Mouse (Mus musculus): ENCODE data around the gene Max.

Max gene

DNA sequence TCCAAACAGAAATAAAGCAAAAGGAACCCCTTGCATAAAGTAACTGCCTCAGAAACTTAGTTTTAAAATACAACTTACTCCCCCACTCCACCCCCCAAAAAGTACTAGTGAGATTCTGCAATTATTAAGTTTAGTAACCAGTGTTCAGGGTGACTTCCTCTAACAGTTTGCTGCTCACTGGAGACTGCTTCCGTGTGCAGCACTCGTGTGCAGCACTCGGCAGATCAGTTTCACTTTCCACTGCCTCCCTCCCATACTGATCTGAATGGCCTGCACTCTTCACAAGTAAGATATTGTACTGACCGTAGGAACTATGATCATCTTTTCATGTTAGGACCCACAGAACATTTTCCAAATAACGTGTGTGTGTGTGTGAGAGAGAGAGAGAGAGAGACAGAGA is 4.3 kb downstream of the Max start:
- DNase-seq (ENCODE audit: low read depth), result no peak

- DNase-seq (ENCODE audit: low read depth), result no peak
Observed at GRCm38 (mm10) chr12:76954698-76955423, 7.1 kb downstream of the Max start.

DNA sequence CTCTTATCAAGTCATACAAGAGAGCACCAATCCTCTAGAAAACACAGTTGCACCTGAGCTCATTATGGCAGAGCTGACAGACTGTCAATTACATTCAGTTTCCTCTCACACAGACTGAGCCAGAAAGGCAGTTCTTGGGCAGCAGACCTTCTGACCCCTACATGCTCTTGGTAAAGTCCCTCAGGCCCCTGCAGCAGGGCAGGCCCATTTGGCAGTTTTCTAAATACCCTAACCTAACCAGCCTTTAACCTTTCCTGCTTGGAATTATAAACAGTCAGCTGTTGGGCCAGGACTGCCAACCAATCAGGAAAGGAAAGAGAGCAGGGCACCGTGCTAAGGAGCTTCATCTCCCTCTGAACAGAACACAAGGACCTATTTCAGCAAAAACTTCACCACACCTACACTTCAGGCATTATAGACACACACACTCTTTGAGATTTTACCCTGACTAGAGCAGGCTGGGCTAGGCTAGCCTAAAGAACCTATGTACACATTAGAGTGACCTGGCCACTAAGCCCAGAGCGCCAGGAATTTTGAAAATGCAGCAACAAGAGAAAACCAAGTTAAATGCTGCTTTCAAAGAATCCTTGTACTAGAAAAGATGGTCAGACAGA is 8.1 kb downstream of the Max start:
- DNase-seq (ENCODE audit: low read depth), result no peak

- no peak for DNase-seq (ENCODE audit: low read depth)
Observed at GRCm38 (mm10) chr12:76950330-76950729, 11.7 kb downstream of the Max start.

GRCm38 (mm10) chr12:76948781-76949180 is 13.2 kb downstream of the Max start:
- DNase-seq (ENCODE audit: low read depth), result no peak

GRCm38 (mm10) chr12:76948185-76948584 is 13.8 kb downstream of the Max start:
- no peak for DNase-seq (ENCODE audit: low read depth)

- no peak for DNase-seq (ENCODE audit: low read depth)
Observed at GRCm38 (mm10) chr12:76947487-76947886, 14.5 kb downstream of the Max start.

DNA sequence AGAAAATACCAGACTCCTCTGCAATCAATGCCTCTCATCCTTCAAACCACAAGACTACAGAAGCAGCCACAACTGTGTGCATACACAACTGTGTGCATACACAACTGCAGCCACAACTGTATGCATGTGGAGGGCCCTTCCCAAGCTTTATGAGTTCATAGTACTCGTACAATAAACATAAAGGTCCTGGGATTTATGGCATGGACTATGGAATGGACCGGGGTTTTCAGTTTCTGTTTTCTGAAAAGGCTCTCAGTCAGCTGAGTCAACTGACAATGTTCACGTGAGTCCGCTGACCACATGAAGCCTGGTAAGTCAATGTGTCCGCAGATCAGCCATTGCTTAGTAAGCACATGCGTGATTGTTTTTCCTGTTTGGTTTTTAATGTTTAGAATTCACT is 18.5 kb downstream of the Max start:
- DNase-seq (ENCODE audit: low read depth), result no peak

DNA sequence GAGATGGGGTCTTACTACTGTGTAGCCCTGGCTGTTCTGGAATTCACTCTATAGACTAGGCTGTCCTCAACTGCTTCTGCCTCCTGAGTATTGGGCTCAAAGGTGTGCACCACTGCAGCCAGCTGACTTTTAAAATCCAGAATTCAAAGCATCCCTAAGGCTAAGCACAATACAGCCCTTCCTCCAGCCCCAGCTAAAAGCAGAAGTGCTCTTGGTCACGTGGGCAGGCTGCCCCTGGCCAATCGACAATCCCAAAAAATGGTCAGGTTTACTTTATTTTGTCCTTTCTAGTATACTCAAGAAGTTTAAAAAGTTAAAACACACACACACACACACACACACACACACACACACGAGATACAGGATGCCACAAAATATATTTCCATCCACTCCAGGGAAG is 19.0 kb downstream of the Max start:
- no peak for DNase-seq (ENCODE audit: low read depth)

- no peak for DNase-seq (ENCODE audit: low read depth)
Observed at GRCm38 (mm10) chr12:76942476-76942875, 19.5 kb downstream of the Max start.

GRCm38 (mm10) chr12:76941524-76941923 is 20.5 kb downstream of the Max start:
- no peak for DNase-seq (ENCODE audit: low read depth)

- DNase-seq (ENCODE audit: low read depth), result no peak
Observed at GRCm38 (mm10) chr12:76938013-76938412, 24.0 kb downstream of the Max start.

DNA sequence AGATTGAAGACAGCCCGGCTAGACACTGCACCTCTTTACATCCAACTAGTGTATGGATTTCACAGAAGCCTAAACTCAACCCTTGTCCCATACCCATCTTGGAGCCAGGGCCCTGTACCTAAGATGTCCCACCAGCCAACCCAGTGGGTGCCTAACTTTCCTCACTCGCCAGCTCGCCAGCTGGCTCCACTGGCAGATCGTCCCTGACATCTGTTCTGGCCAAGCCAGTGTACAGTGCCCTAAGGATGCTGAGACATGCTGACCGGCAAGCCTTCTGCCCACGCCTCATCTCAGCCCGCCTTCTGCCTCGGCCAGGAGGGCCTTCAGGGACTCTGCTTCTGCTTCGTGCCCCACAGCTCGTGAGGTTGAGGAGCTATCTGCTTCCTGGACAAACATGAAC is 25.8 kb downstream of the Max start:
- DNase-seq (ENCODE audit: low read depth), result no peak

- DNase-seq (ENCODE audit: low read depth), result no peak
Observed at GRCm38 (mm10) chr12:76934438-76934837, 27.6 kb downstream of the Max start.

GRCm38 (mm10) chr12:76932688-76933060 is 29.3 kb downstream of the Max start:
- no peak for DNase-seq (ENCODE audit: low read depth)

DNA sequence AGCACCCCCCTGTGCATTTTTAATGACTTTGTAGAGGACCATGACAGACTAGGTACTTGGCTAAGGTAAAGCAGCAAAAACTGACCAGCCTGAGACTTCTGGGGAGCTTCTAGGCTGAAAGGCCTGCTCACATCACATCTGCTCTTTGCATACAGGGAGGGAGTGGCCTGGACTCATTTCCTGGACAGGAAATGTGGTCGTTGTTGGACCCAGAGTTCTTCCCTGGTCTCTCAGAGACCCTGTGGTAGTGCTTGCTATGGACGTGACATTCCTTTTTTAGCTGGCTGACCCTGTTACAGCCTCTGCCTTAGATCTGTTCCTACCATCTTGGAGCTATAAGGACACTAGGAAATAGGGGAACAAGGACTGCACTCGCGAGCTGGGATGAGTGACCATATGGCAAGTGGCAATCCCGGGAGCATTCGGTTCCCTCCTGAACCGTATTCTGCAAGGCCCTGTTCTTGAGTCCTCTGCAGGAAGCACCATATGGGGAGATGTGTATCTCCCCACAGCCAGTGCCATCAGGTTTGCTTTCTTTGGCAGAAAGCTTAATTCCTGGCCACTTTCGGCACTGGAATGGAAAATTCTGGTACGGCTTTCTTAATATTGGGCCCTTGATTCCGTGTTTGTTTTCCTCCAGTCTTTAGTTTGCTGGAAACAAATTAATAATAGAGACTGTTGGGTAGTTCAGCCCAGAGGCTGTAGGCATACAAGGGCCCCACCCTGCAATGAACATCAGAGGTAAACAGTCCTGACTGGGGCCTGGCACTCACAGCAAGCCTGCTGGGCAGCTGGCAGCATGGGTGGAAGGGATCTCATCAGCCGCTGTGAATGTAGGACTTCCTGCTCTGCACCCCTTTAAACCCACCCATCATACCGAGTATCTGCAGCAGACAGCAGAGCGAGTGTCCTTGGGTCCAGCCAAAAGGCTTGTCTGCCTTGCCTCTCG is 30.0 kb downstream of the Max start:
- no peak for DNase-seq (ENCODE audit: low read depth)

- no peak for DNase-seq (ENCODE audit: low read depth)
Observed at GRCm38 (mm10) chr12:76930177-76930576, 31.8 kb downstream of the Max start.

GRCm38 (mm10) chr12:76927539-76927938 is 34.5 kb downstream of the Max start:
- no peak for DNase-seq (ENCODE audit: low read depth)

DNA sequence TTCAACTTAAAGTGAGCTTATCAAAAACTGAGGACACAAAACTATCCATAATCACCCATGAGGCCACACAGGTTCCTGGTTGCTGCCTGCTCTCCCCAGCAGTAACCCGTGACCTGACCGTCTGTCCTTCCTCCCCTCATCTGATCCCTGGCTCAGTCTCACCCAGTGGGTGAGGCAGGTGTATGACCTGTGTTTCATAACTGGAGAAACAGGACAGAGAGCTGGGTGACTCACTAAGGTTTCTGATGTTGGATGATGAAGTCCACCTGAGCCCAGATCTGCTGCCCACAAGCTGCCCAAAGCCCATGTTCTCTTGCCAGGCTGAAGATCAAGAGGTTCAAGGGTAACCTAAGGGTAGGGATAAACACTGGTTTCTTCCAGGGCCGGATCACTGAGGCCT is 35.0 kb downstream of the Max start:
- no peak for DNase-seq (ENCODE audit: low read depth)

DNA sequence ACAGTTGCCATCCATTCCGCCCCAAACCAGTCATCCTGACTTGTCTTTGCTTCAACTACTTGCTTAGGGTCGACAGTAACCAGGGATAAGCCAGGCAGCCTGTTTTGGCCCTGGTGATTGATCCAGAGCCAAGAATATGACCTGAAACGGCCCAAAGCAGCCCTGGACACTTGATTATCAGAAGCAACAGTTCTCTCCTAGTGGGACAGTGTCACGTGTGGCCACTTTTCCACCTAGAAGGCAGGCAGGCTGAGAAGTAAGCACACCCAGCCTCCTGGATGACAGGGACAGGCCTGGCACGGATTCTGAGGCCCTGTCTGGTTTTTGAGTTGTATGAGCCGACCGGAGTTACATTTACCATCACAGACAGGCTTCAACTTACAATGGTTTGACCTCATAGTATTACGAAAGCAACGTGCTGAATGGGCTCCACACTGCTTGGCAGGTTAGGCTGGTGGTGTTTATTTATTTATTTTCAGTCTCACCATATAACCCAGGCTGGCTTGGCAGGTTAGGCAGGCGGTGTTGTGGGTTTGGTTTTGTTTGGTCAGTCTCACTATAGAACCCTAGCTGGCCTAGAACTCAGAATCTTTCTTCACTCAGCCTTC is 35.6 kb downstream of the Max start:
- no peak for DNase-seq (ENCODE audit: low read depth)

DNA sequence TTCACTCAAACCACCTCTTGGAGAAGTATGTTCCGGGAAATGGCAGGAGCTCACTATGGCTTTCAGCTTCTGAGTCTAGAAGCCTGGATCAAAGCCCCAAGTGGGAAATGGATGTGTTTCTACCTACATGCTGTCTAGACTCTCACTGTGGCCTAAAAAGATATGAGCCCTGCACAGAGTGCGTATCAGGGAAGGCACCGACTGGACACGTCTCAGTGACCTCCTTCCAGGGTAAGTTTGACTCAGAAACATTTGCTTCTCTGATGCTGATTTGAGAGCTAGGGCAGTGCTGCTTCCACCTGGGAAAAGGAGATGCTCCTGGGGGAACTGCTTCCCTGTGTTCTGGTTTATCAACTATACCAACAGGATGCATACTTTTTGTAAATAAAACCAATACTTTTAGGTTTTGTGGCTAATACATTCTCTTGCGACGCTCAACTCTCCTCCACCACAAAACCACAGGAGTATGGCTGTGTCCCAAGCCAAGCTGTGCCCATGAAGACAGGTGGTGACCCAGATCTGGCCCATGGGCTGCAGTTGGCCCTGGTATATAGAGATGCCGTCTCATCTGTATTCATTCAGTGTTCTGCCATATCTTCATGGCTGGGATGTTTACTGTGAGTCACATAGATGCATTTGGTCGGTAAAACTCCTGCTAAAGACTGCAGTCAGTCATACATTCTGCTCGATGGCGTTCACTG is 36.9 kb downstream of the Max start:
- DNase-seq (ENCODE audit: low read depth), result no peak

DNA sequence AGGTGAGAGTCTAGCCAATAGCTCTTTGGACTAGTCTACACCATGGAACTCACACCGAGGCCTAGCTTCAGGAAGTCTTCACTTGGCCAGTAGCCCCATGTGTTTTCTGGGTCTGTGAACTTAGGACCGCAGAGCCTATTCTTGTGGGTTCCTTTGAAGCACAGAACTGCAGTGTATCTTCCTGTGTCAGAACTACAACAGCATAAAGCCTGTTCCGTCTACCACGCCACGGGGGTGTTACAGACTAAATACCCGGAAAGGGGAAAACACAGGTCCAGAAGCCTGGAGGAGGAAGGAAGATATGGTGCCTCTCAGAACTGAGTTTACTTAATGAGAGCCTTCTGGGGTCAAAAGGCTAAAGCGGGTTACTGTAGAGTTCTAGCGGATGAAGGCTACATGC is 38.9 kb downstream of the Max start:
- DNase-seq (ENCODE audit: low read depth), result no peak

Measured in c-Kit-positive CD71-negative TER-119-negative erythroid progenitor cells, embryonic 14.5 days (primary cell).